Comparison of ENCODE assay signal across 9 mouse cellular contexts in the genomic region with DNA sequence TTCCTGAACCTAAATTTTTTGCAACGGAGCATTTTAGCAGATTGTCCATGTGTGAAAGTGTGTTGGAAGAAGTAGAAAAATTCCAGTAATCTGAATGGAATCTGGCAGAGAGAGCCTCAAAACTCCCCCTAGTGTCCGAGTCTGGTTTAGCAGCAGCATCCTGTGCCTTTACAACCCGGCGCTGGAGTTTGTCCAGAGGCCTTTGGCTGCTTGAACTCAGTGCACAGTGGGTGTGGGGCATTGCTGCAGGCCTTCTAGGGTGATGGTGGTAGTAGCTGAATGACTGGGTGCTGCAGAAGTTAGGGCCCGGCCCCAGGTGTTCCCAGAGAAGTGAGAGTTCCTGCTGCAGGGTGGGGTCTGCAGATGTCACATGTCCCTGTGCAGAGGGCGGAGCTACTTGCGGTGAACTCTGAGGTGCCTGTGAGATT.
DNase-seq lines count a peak whose midpoint lies in the region; ATAC-seq and TF ChIP-seq lines count a peak whose summit lies in the region.
"Had no signal": no experiment of that assay in that cellular context is flagged by ENCODE, and none has a peak within 500 bp of the region (broad histone marks: within the 10 kb centered on the region; RNA-seq: fewer than 3 reads in every experiment).

No protein-coding gene starts in this region.

- no peak for TF ChIP-seq EP300 in ES-Bruce4 (IDR thresholded peaks at IDR 0.05; ENCODE audit: insufficient read depth, low read depth, low read length)
- no peak for TF ChIP-seq EP300 in liver, embryonic 14.5 days (IDR thresholded peaks at IDR 0.05; ENCODE audit: low read depth)

- H3K9me3 ChIP-seq in forebrain, embryonic 10.5 days = no peaks in the 10 kb centered on the region
- H3K9me3 ChIP-seq in forebrain, embryonic 13.5 days (replicated peaks) = no peaks in the 10 kb centered on the region
- no peaks in the 10 kb centered on the region for H3K9me3 ChIP-seq in ES-Bruce4 (replicated peaks; ENCODE audit: control insufficient read depth, insufficient read depth, low read length, poor library complexity, severe bottlenecking)
- H3K9me3 ChIP-seq in kidney, embryonic 15.5 days (replicated peaks) = no peaks in the 10 kb centered on the region
- H3K9me3 ChIP-seq in liver, embryonic 14.5 days (ENCODE audit: control insufficient read depth, low read length) = no peaks in the 10 kb centered on the region
- H3K9me3 ChIP-seq: limb, embryonic 15.5 days had no signal

- no peak for TF ChIP-seq POLR2A in ES-Bruce4 (IDR thresholded peaks at IDR 0.05; ENCODE audit: insufficient read depth, low read length)

- 27% methylated on average over 7 of the region's 7 CpGs for WGBS in forebrain, embryonic 10.5 days
- WGBS in forebrain, embryonic 13.5 days = 25% methylated on average over 7 of the region's 7 CpGs
- 28% methylated on average over 7 of the region's 7 CpGs for WGBS in kidney, embryonic 15.5 days
- WGBS in liver, embryonic 14.5 days (ENCODE audit: insufficient replicate concordance) = 20% methylated on average over 7 of the region's 7 CpGs

- no peak overlapping the region for H3K4me2 ChIP-seq in forebrain, embryonic 13.5 days
- 0 out of 2 replicates have a peak overlapping the region, but pooled peaks have one; percentile 22 for H3K4me2 ChIP-seq in kidney, embryonic 15.5 days
- no peak overlapping the region for H3K4me2 ChIP-seq in liver, embryonic 14.5 days (ENCODE audit: low read depth)
- H3K4me2 ChIP-seq: limb, embryonic 15.5 days had no signal

- H3K27ac ChIP-seq in forebrain, embryonic 10.5 days = no peak overlapping the region
- H3K27ac ChIP-seq in forebrain, embryonic 13.5 days = no peak overlapping the region
- no peak overlapping the region for H3K27ac ChIP-seq in ES-Bruce4 (ENCODE audit: insufficient read depth, low read length)
- H3K27ac ChIP-seq in kidney, embryonic 15.5 days = no peak overlapping the region
- no peak overlapping the region for H3K27ac ChIP-seq in liver, embryonic 14.5 days
- H3K27ac ChIP-seq: limb, embryonic 15.5 days had no signal

- peak; percentile 43 for TF ChIP-seq CTCF in ES-Bruce4 (IDR thresholded peaks at IDR 0.05; ENCODE audit: low read depth, low read length)
- TF ChIP-seq CTCF in liver, embryonic 14.5 days (IDR thresholded peaks at IDR 0.05; ENCODE audit: low read depth) = peak; percentile 75

- H3K4me1 ChIP-seq in forebrain, embryonic 10.5 days = peaks cover 44% of the 10 kb centered on the region
- peaks cover 21% of the 10 kb centered on the region for H3K4me1 ChIP-seq in forebrain, embryonic 13.5 days
- peaks cover 7% of the 10 kb centered on the region for H3K4me1 ChIP-seq in ES-Bruce4 (ENCODE audit: control insufficient read depth, insufficient read depth, low read length)
- H3K4me1 ChIP-seq in kidney, embryonic 15.5 days = peaks cover 35% of the 10 kb centered on the region
- no peaks in the 10 kb centered on the region for H3K4me1 ChIP-seq in liver, embryonic 14.5 days (replicated peaks; ENCODE audit: control insufficient read depth in 2 of 2, insufficient read depth in 2 of 2, low read length in 1 of 2)

- no peak overlapping the region for H3K9ac ChIP-seq in forebrain, embryonic 13.5 days
- 0 out of 2 replicates have a peak overlapping the region, but pooled peaks have one; percentile 18 for H3K9ac ChIP-seq in ES-Bruce4 (ENCODE audit: low read depth, poor library complexity, severe bottlenecking)
- H3K9ac ChIP-seq in kidney, embryonic 15.5 days = no peak overlapping the region
- no peak overlapping the region for H3K9ac ChIP-seq in liver, embryonic 14.5 days (replicated peaks)
- H3K9ac ChIP-seq: limb, embryonic 15.5 days had no signal

- H3K36me3 ChIP-seq in forebrain, embryonic 10.5 days (replicated peaks) = no peaks in the 10 kb centered on the region
- no peaks in the 10 kb centered on the region for H3K36me3 ChIP-seq in forebrain, embryonic 13.5 days (ENCODE audit: poor library complexity, severe bottlenecking)
- H3K36me3 ChIP-seq in ES-Bruce4 (ENCODE audit: control insufficient read depth, insufficient read depth, low read length, poor library complexity, severe bottlenecking) = no peaks in the 10 kb centered on the region
- H3K36me3 ChIP-seq in kidney, embryonic 15.5 days = no peaks in the 10 kb centered on the region
- H3K36me3 ChIP-seq in liver, embryonic 14.5 days (replicated peaks; ENCODE audit: control insufficient read depth, insufficient read depth, low read depth) = no peaks in the 10 kb centered on the region
- H3K36me3 ChIP-seq: limb, embryonic 15.5 days had no signal

- peak overlapping the region; percentile 26 for H3K4me3 ChIP-seq in forebrain, embryonic 10.5 days
- H3K4me3 ChIP-seq in forebrain, embryonic 13.5 days = no peak overlapping the region
- H3K4me3 ChIP-seq in ES-Bruce4 (ENCODE audit: low read depth, low read length) = peak overlapping the region; percentile 54
- H3K4me3 ChIP-seq in kidney, embryonic 15.5 days (replicated peaks) = no peak overlapping the region
- H3K4me3 ChIP-seq in liver, embryonic 14.5 days (ENCODE audit: insufficient read depth in 1 of 2, low read depth in 2 of 2, low read length in 2 of 2) = no peak overlapping the region
- H3K4me3 ChIP-seq: limb, embryonic 15.5 days had no signal

- peaks cover 58% of the 10 kb centered on the region for H3K27me3 ChIP-seq in forebrain, embryonic 10.5 days (ENCODE audit: poor library complexity, severe bottlenecking)
- H3K27me3 ChIP-seq in forebrain, embryonic 13.5 days = peaks cover 35% of the 10 kb centered on the region
- no peaks in the 10 kb centered on the region for H3K27me3 ChIP-seq in ES-Bruce4 (ENCODE audit: control insufficient read depth, insufficient read depth, low read length, poor library complexity, severe bottlenecking)
- H3K27me3 ChIP-seq in kidney, embryonic 15.5 days = peaks cover 22% of the 10 kb centered on the region
- H3K27me3 ChIP-seq in liver, embryonic 14.5 days (ENCODE audit: control insufficient read depth, insufficient read depth, low read length) = peaks cover 29% of the 10 kb centered on the region

- no peak for ATAC-seq in forebrain, embryonic 13.5 days
- peak; percentile 36; the same call in 1 of the 2 replicates for ATAC-seq in cerebellum, adult (ENCODE audit: insufficient number of reproducible peaks, low FRiP score, low TSS enrichment)
- 0 out of 2 replicates have a peak, but pooled peaks have one; percentile 12 for ATAC-seq in kidney, embryonic 15.5 days (replicated peaks; ENCODE audit: low FRiP score)
- ATAC-seq in liver, embryonic 14.5 days (ENCODE audit: insufficient read depth) = no peak

- DNase-seq in forebrain, embryonic 10.5 days (ENCODE audit: extremely low spot score, low spot score) = peak; percentile 61
- DNase-seq in frontal cortex, postnatal 25 days (ENCODE audit: low spot score in 2 of 2) = peak; percentile 58 to 64
- no peak for DNase-seq in liver, embryonic 14.5 days (ENCODE audit: low read depth in 3 of 3, low spot score in 3 of 3)
- DNase-seq in right cerebral cortex, adult 2 months (ENCODE audit: low spot score in 2 of 2) = peak; percentile 80 to 82

Comparison
In these comparisons a context has a peak if more than half of its experiments do, and no peak if none do; other contexts are left out.
1. H3K4me3 ChIP-seq: peak in forebrain, embryonic 10.5 days (single experiment) and ES-Bruce4 (single experiment); none in forebrain, embryonic 13.5 days (single experiment), kidney, embryonic 15.5 days (single experiment) and liver, embryonic 14.5 days (0 of 2).
2. DNase-seq: peak in forebrain, embryonic 10.5 days (single experiment), frontal cortex, postnatal 25 days (2 of 2) and right cerebral cortex, adult 2 months (2 of 2); none in liver, embryonic 14.5 days (0 of 3).
3. ATAC-seq: peak in cerebellum, adult (single experiment) and kidney, embryonic 15.5 days (single experiment); none in forebrain, embryonic 13.5 days (single experiment) and liver, embryonic 14.5 days (single experiment).